Mouse (Mus musculus): ENCODE results near the gene Lig3.

The Lig3 gene

GRCm38 (mm10) chr11:82780983-82781903 lies at the start of gene Lig3:
Lig3 (plus strand) TSS chr11:82781108.
- peak; percentile 85 to 91 for DNase-seq

GRCm38 (mm10) chr11:82734227-82734626 lies 46.7 kb upstream of the Lig3 start:
- no peak for DNase-seq

GRCm38 (mm10) chr11:82739006-82739405 lies 41.9 kb upstream of the Lig3 start:
- no peak for DNase-seq

GRCm38 (mm10) chr11:82746138-82746537 lies 34.8 kb upstream of the Lig3 start:
- peak; percentile 11 to 29 for DNase-seq

- DNase-seq = peak; percentile 16 to 25
These were observed 34.0 kb upstream of the Lig3 start for GRCm38 (mm10) chr11:82746857-82747366.

GRCm38 (mm10) chr11:82752349-82753115 lies 28.4 kb upstream of the Lig3 start:
- no peak for DNase-seq

GRCm38 (mm10) chr11:82755919-82756318 lies 25.0 kb upstream of the Lig3 start:
- DNase-seq = no peak

GRCm38 (mm10) chr11:82762286-82762829 lies 18.6 kb upstream of the Lig3 start:
- DNase-seq = no peak

- DNase-seq = no peak
These were observed 17.6 kb upstream of the Lig3 start for GRCm38 (mm10) chr11:82763261-82763660.

GRCm38 (mm10) chr11:82763742-82764437 lies 17.0 kb upstream of the Lig3 start, which contains the start of the genes Cct6b and Zfp830:
Cct6b (minus strand) TSS chr11:82764321.
Zfp830 (plus strand) TSS chr11:82764345.
- peak; percentile 81 to 82 for DNase-seq

- no peak for DNase-seq
These were observed 16.4 kb upstream of the Lig3 start for GRCm38 (mm10) chr11:82764438-82764924.

- no peak for DNase-seq
These were observed 774 bp upstream of the Lig3 start for GRCm38 (mm10) chr11:82780134-82780533.

GRCm38 (mm10) chr11:82782197-82782596 lies 1.3 kb downstream of the Lig3 start:
- no peak for DNase-seq

- no peak for DNase-seq
These were observed 2.5 kb downstream of the Lig3 start for GRCm38 (mm10) chr11:82783453-82783852.

- no peak for DNase-seq
These were observed 25.7 kb downstream of the Lig3 start for GRCm38 (mm10) chr11:82806656-82807055.

- DNase-seq = no peak
These were observed 26.5 kb downstream of the Lig3 start for GRCm38 (mm10) chr11:82807370-82807769.

GRCm38 (mm10) chr11:82808485-82808884 lies 27.6 kb downstream of the Lig3 start:
- no peak for DNase-seq

- DNase-seq = peak; percentile 18 to 33
These were observed 38.4 kb downstream of the Lig3 start for GRCm38 (mm10) chr11:82819350-82819749.

GRCm38 (mm10) chr11:82820788-82821456 lies 40.0 kb downstream of the Lig3 start:
- no peak for DNase-seq

- no peak for DNase-seq
These were observed 45.9 kb downstream of the Lig3 start for GRCm38 (mm10) chr11:82826818-82827217.

All from thymus, adult 18-20 months (tissue).